Mouse (Mus musculus): ENCODE data around the gene Gm5788.
"Not testable (repeated sequence)": the region's sequence is repeated elsewhere in the genome, so short reads cannot be mapped to it uniquely, and the experiment has no call there.

- TF ChIP-seq CTCF (IDR thresholded peaks at IDR 0.05; ENCODE audit: extremely low read depth, insufficient read length, insufficient replicate concordance, low read depth, low read length); POLR2A (IDR thresholded peaks at IDR 0.05; ENCODE audit: low read depth, low read length): not testable (repeated sequence)
These were observed at the start of gene Gm5788 for GRCm38 (mm10) chr12:87494421-87494820.

Measured in small intestine, adult 2 months (tissue).